Mouse (Mus musculus): ENCODE data around the gene Trim32.

GRCm38 (mm10) chr4:65638231-65638630 is 33.4 kb downstream of the Trim32 start:
- no peak for TF ChIP-seq GATA2 (IDR thresholded peaks at IDR 0.05; ENCODE audit: borderline replicate concordance, low read depth, low read length)
- no peak for TF ChIP-seq CTCF (IDR thresholded peaks at IDR 0.05; ENCODE audit: low read depth, low read length)
- TF ChIP-seq GATA1 (IDR thresholded peaks at IDR 0.05; ENCODE audit: borderline replicate concordance, low read length): no peak
